Mouse (Mus musculus): Measurements from ENCODE around the gene Hipk1.

The Hipk1 gene

GRCm38 (mm10) chr3:103715762-103716693 lies 75.3 kb downstream of the Hipk1 start:
- no peak for DNase-seq (ENCODE audit: low read depth, low spot score)

DNA sequence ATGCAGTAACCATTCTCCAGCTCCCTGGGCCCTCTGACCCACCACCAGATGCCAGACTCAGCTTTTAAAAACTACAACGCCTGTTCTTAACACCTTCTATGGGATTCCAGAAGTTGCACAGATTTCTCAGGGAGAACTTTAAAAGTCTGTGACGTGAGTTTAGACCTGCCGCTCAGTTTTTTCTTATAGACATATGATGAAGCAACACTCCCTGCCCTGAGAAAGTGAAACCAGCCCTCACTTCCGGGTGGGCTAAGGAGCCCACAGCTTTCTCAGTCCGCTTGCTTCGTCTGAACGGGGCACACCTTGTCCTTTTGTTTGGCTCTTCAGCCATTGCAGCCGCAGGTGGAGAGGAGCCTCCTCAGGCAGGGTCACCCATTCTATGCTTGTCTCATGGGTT lies 76.4 kb downstream of the Hipk1 start:
- no peak for DNase-seq (ENCODE audit: low read depth, low spot score)

GRCm38 (mm10) chr3:103714236-103714875 lies 77.0 kb downstream of the Hipk1 start:
- DNase-seq (ENCODE audit: low read depth, low spot score) = peak; percentile 13

DNA sequence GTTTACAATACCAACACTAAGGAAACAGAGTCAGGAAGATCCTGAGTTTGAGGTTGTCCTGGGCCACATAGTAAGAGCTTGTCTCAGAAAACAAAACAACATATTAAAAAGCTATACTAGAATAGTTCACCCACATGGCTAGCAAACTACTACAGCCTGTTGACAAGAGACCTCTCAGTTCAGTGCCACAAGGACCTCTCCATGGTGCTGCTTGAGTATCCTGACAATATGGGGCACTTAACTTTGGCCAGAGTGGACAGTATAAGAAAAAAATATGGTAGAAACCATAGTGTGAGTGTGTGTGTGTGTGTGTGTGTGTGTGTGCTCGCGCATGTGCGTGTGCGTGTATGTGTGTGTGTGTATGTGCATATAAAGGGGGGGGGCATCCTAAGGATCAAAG lies 79.2 kb downstream of the Hipk1 start:
- DNase-seq (ENCODE audit: low read depth, low spot score) = no peak

GRCm38 (mm10) chr3:103709470-103710040 lies 81.8 kb downstream of the Hipk1 start:
- DNase-seq (ENCODE audit: low read depth, low spot score) = no peak

DNA sequence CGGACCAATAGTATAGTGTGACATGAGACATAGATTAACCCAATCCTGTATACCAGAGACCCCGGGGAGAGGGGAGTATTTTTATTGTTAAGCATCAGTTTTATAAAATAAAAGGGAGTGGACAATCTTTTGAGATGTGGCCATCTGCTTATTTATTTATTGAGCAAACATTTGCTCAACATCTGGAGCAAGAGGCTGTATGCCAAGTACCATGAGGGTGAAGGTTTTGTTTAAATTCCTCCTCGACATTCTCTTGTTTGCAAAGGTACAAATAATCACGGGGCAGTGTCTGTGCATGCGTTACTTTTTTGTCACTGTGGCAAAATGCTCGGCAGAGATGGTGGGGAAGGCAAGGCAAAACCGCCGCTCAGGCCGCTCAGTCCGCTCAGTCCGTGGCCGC lies 85.9 kb downstream of the Hipk1 start:
- DNase-seq (ENCODE audit: low read depth, low spot score) = no peak

DNA sequence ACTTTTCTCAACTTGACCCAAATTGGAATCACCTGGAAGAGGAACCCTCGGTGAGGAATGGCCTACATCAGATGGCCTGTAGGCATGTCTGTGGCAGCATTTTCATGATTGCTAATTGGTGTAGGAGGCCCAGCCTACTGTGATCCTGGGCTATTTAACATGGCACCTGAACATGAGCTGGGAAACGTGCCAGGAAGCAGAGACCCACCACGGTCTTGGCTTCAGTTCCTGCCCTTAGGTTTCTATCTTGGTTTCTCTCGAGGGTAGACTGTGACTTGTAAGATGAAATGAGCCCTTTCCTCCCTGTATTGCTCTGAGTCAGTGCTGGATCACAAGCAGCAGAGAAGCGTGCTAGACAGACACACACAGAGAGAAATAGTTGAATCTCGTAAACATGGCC lies 86.7 kb downstream of the Hipk1 start:
- no peak for DNase-seq (ENCODE audit: low read depth, low spot score)

DNA sequence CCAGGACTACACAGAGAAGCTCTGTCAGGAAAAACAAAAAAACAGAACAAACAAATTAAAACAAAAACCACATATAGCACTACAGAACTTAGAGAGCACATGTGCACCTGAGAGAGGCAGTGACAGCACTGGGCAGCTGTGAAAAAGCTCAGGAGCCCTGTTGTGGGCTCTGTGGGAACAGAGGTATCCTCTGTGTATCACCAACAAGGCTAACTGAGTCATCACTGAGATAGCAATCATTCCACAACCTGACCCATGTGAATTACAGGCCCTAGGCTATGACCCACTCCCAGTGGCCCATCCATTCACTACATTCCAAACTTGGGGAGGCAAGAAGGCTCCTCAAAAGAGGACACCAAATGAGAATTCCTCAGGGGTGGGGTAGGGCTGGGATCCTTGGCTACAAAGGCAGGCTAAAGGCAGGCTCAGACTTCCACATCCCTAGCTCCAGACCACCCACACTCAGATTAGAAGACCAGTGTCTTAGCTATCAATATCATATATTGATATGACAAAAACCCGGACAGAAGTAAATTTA lies 94.9 kb downstream of the Hipk1 start:
- no peak for DNase-seq (ENCODE audit: low read depth, low spot score)

- no peak for DNase-seq (ENCODE audit: low read depth, low spot score)
These were observed 95.8 kb downstream of the Hipk1 start for GRCm38 (mm10) chr3:103695556-103695955.

- no peak for DNase-seq (ENCODE audit: low read depth, low spot score)
These were observed 100.9 kb downstream of the Hipk1 start for GRCm38 (mm10) chr3:103690506-103690905.

Measured in WW6 (cell line).